Mouse (Mus musculus) heart, postnatal 0 days (tissue): ENCODE data around the gene Adamts15. TPM values are rescaled to one million over a fixed set of nuclear protein-coding genes. Genes with fewer than 3 reads are reported as not detected.

Source experiments
- ATAC-seq: fragments of 200-750 bp; cut with Nextera tagmentation; 2 replicates; pipeline ENCODE4 v1.8.0; 2017; ENCODE audit warnings: low read depth, moderate number of reproducible peaks, moderate library complexity; ENCODE audit not compliant: insufficient read depth
- DNase-seq: peaks from one replicate; pipeline ENCODE4 v3.0.0-alpha.2; 2016; ENCODE audit warnings: low spot score
- H3K27ac ChIP-seq: fragments of 300-500 bp; sonication (generic); 2 replicates; pipeline ENCODE4 v1.5.1; 2014; ENCODE audit warnings: low read depth, mild to moderate bottlenecking
- H3K27me3 ChIP-seq: fragments of 300-500 bp; sonication (generic); 2 replicates; pipeline ENCODE4 v1.6.1; 2014; ENCODE audit warnings: low read length, mixed read lengths; ENCODE audit not compliant: control insufficient read depth, insufficient read depth
- H3K36me3 ChIP-seq: fragments of 300-500 bp; sonication (generic); replicated peaks from 2 replicates; pipeline ENCODE4 v1.6.1; 2014; ENCODE audit warnings: low read length, mixed read lengths; ENCODE audit not compliant: control insufficient read depth, insufficient read depth
- H3K4me1 ChIP-seq: fragments of 300-500 bp; sonication (generic); 2 replicates; pipeline ENCODE4 v1.6.1; 2014; ENCODE audit warnings: antibody characterized with exemption; ENCODE audit not compliant: control insufficient read depth, insufficient read depth
- H3K4me2 ChIP-seq: fragments of 300-500 bp; sonication (generic); 2 replicates; pipeline ENCODE4 v1.6.1; 2014; ENCODE audit warnings: low read depth, mild to moderate bottlenecking, low read length, moderate library complexity
- H3K4me3 ChIP-seq: fragments of 300-500 bp; sonication (generic); 2 replicates; pipeline ENCODE4 v1.5.1; 2014; ENCODE audit warnings: low read depth, low read length
- H3K9ac ChIP-seq: fragments of 300-500 bp; sonication (generic); replicated peaks from 2 replicates; pipeline ENCODE4 v1.6.1; 2014; ENCODE audit warnings: low read depth, low read length, mixed read lengths
- H3K9me3 ChIP-seq: fragments of 300-500 bp; sonication (generic); replicated peaks from 2 replicates; pipeline ENCODE4 v1.6.1; 2016; ENCODE audit warnings: low read length; ENCODE audit not compliant: control insufficient read depth
- CTCF ChIP-seq: IDR thresholded peaks from 2 replicates; pipeline ENCODE4 v1.5.1; 2016; ENCODE audit warnings: antibody characterized with exemption, control low read depth, low read depth
- EP300 ChIP-seq: IDR thresholded peaks from 2 replicates; pipeline ENCODE4 v1.6.1; 2016; ENCODE audit warnings: antibody characterized with exemption, low read depth
- WGBS: fragments of 180-500 bp; shearing (Covaris S2); extraction: QIAGEN DNeasy Blood & Tissue Kit; methylation state at CpG from one replicate; pipeline ENCODE4 v1.1.7; 2014; 5-methylcytosine and 5-hydroxymethylcytosine counted together
- polyA plus RNA-seq: library from polyadenylated mRNA; unstranded; fragments of >200 nt; fragmentation: Nextera tagmentation; extraction: Ambion mirVana; gene quantifications from 2 replicates; pipeline ENCODE4 v1.2.1, GENCODE M21; 2015
- total RNA-seq: library from RNA; depleted of rRNA; stranded (reverse); fragments of >200 nt; gene quantifications from 2 replicates; pipeline ENCODE4 v1.2.3, GENCODE M21; 2014; ENCODE audit warnings: low replicate concordance

Adamts15 gene
- total and polyA plus RNA-seq, 2 experiments from 2014 or later, result 3.1 to 8.4 TPM

DNA sequence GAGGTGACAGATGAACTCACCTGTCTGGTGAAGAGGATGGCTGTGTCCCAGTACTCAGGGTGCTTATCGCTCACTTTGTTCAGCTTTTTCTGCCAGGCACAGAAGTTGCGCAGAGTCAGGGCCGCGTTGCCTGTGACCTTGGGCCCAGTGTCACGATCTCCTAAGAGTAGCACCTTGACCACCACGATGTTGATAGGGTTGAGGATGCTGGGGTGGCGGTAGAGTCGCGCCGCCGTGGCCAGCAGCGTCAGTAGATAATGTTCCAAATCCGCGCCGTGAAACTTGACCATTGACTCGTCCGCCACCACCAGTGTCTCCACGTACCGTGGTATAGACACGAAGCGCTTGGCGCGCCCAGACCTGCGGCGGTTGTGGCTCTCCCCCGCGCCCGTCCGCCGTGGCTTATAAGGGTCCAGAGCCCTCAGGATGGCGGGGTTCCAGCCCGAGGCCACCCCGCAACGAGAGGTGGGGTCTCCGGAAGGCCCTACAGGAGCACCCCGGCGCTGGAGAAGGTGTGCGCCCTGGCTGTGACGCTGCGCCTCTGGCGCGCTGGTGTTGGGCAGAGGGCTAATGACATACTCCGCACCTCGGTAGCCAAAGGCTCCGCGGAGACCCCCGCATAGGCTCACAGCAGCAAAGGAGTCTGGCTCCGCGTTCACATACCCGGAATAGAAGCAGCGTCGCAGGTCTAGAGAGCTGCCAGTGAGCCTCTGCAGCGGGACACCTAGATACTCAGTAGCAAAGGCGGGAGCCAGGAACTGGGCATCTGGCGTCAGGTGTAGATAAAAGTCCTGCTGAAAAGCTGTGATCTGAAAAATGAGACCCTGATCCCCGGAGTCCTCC, 770 bp downstream of the Adamts15 start:
- Histone ChIP-seq H3K4me3 (peak overlapping the region; percentile 65), H3K4me2 (peak overlapping the region; percentile 95), H3K4me1 (peaks cover 29% of the 10 kb centered on the region), H3K27me3 (peaks cover 8% of the 10 kb centered on the region; the same call in 1 of the 2 replicates), H3K27ac (peak overlapping the region; percentile 11), H3K9ac (peak overlapping the region; percentile 55), H3K9me3 (no peaks in the 10 kb centered on the region), H3K36me3 (no peaks in the 10 kb centered on the region)
- ATAC-seq (peak; percentile 15; the same call in 1 of the 2 replicates), DNase-seq (no peak)
- 3% methylated on average over 56 of the region's 56 CpGs for WGBS
- TF ChIP-seq CTCF, result no peak
- TF ChIP-seq EP300, result no peak

DNA sequence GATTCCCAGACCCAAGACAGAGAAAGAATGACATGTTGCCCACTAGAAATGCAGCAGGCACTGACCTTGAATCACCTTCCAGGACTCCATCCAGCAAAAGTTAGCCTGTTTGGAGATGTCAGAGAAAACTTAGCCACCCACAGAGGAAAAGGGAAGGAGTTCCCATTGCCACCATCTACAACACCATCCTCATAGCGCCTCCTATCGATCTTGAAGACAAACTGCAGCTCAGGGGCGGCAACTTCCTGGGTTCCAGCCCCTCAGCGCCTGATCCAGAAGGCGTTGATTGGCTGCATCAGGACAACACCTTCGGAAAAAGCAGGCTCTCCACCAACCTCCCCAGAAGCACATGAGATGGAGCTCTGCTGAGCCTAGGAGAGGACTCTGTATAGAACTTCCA, 1.5 kb downstream of the Adamts15 start:
- Histone ChIP-seq H3K4me1 (peaks cover 29% of the 10 kb centered on the region), H3K27me3 (peaks cover 8% of the 10 kb centered on the region; the same call in 1 of the 2 replicates), H3K9ac (no peak overlapping the region), H3K36me3 (no peaks in the 10 kb centered on the region), H3K27ac (no peak overlapping the region), H3K4me2 (peak overlapping the region; percentile 95), H3K9me3 (no peaks in the 10 kb centered on the region), H3K4me3 (0 out of 2 replicates have a peak overlapping the region, but pooled peaks have one; percentile 65)
- TF ChIP-seq CTCF (peak; percentile 62), EP300 (no peak)
- WGBS, result 9% methylated on average over 6 of the region's 6 CpGs
- DNase-seq (peak; percentile 61), ATAC-seq (peak; percentile 16; the same call in 1 of the 2 replicates)

DNA sequence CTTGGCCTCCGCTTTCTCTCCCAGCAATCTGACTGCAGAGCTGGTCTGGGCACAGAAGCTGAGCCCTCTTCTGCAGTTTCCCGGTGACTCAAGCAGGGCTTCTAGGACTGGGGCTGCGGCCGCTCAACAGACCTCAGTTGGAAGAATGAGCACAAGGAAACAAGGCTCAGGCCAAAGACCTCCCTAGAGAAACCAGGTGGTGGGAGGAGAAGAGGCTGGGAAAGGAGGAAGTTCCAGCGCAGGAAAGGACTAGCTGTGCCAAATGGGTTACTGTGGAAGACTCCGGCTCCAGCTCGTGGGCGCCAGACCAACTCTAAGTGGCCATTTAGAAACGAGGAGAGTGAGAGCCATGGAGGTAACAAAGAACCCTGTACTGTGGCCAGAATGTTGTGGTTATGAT, 2.6 kb downstream of the Adamts15 start:
- Histone ChIP-seq H3K4me3 (no peak overlapping the region), H3K27me3 (peaks cover 8% of the 10 kb centered on the region; the same call in 1 of the 2 replicates), H3K9me3 (no peaks in the 10 kb centered on the region), H3K4me1 (peaks cover 29% of the 10 kb centered on the region), H3K4me2 (0 out of 2 replicates have a peak overlapping the region, but pooled peaks have one; percentile 28), H3K27ac (no peak overlapping the region), H3K9ac (no peak overlapping the region), H3K36me3 (no peaks in the 10 kb centered on the region)
- no peak for TF ChIP-seq EP300
- no peak for TF ChIP-seq CTCF
- WGBS, result 73% methylated on average over 9 of the region's 9 CpGs
- ATAC-seq, result no peak
- no peak for DNase-seq

DNA sequence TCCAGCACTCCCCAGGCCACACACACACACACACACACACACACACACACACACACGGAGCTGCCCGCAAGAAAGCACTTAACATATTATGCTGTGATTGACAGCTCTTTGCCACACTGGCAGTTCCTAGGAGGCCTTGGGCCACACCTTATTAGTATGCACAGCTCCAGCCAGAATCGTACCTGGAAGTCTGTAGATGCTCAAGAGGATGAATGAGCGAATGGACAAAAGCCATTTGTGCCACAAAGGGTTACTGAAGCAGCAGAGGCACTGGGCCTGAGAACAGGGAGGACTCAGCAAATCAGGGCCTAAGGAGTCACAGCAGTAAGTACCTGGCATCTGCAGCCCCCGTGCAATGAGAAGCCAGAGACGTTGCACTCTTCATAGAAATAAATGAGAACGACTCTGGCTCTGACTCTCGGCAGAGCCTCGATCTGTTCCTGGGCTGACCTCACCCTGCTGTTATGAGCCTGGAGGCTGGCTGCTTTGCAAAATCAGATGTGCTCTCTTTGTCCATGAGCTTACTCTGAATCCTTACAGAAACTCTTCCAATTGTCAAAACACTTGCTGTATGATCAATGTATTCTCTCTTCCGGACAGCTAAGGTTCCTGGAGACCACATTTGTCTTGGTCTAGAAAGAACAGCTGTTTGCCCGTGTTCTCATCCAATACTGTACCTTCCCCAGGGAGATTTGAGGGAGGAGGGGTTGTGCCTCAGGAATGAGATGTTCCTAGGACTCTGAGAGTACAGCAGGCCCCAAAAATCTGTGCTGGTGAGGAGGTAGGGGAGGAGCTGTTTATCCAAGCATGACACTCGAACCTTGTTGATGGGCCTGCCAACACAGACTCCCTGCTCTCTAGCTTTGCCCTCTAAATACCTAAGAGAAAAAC, 3.5 kb downstream of the Adamts15 start:
- no peaks in the 10 kb centered on the region for H3K9me3 ChIP-seq
- peaks cover 29% of the 10 kb centered on the region for H3K4me1 ChIP-seq
- DNase-seq (no peak), ATAC-seq (no peak)
- H3K9ac ChIP-seq, result no peak overlapping the region
- peak overlapping the region; percentile 28 for H3K4me2 ChIP-seq
- H3K27me3 ChIP-seq, result peaks cover 8% of the 10 kb centered on the region; the same call in 1 of the 2 replicates
- H3K36me3 ChIP-seq, result no peaks in the 10 kb centered on the region
- H3K4me3 ChIP-seq, result peak overlapping the region; percentile 3; the same call in 1 of the 2 replicates
- peak overlapping the region; percentile 17; the same call in 1 of the 2 replicates for H3K27ac ChIP-seq
- no peak for TF ChIP-seq CTCF
- no peak for TF ChIP-seq EP300
- WGBS, result 43% methylated on average over 12 of the region's 12 CpGs

DNA sequence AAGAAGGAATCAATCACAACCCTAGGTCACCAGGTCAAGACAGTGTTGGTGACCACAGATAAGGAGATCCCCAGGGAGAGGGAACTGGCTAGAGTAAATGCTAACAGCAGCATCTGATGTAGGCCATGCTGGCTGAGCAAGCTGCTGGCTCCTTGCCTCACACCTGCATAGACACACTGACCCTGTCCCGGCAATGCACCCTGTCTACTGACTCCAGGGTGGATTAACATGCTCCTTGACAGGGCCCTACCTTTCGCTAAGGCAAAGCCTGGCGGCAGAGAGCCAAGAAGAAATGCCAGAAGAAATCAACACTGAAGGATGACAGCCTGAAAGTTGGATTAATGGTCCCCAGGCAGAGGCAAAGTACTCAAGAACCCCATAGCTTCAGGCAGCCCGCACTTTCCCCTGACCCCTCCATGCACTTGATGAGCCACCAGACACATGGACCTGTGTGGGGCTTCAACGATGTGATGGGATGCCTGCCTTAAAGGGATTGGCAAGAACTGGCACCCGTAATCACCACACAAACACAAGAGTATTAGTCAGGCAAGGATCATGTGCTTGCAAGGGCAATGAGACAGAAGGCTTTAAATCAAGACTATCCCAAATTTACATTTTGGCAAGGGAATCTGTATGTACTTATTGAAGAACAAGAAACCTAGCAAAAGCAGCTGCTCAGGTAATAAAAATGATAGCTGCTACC, 5.8 kb downstream of the Adamts15 start:
- WGBS, result 88% methylated on average over 6 of the region's 6 CpGs

More for the DNA sequence above, 5.8 kb downstream of the Adamts15 start:
- ATAC-seq (no peak), DNase-seq (no peak)
- H3K27me3 ChIP-seq, result peaks cover 4% of the 10 kb centered on the region; the same call in 1 of the 2 replicates
- H3K4me1 ChIP-seq, result peaks cover 24% of the 10 kb centered on the region
- H3K27ac ChIP-seq, result no peak overlapping the region
- H3K4me2 ChIP-seq, result no peak overlapping the region
- H3K9ac ChIP-seq, result no peak overlapping the region
- H3K4me3 ChIP-seq, result no peak overlapping the region
- H3K36me3 ChIP-seq, result no peaks in the 10 kb centered on the region
- no peaks in the 10 kb centered on the region for H3K9me3 ChIP-seq
- TF ChIP-seq CTCF (no peak), EP300 (no peak)
